Mouse (Mus musculus): ENCODE data around the gene Camta1.

Camta1 gene

GRCm38 (mm10) chr4:150872681-150873080 is 989.0 kb downstream of the Camta1 start:
- DNase-seq, result no peak

GRCm38 (mm10) chr4:150872139-150872651 is 989.5 kb downstream of the Camta1 start:
- DNase-seq, result no peak

GRCm38 (mm10) chr4:150871392-150872138 is 990.1 kb downstream of the Camta1 start:
- DNase-seq, result no peak

DNA sequence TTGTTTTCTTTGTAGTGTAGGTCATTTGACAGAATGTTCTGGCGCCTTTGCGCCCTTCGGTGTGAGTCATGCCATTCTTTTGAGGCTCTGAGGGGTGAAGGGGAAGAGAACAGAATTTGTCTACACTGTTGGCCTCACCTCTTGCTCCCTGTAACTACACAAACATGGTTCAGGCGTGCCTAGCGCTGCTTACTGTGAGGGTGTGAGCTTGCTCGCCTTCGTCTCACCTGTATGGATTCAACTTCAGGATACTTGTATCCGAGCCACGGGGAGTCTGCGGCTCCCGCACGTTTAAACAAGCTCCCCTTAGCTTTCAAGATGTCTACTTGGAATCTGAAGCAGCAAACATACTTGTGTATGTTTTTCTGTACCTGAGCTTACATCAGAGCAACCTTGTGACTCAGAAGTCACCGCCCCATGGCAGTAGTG is 990.7 kb downstream of the Camta1 start:
- no peak for DNase-seq

DNA sequence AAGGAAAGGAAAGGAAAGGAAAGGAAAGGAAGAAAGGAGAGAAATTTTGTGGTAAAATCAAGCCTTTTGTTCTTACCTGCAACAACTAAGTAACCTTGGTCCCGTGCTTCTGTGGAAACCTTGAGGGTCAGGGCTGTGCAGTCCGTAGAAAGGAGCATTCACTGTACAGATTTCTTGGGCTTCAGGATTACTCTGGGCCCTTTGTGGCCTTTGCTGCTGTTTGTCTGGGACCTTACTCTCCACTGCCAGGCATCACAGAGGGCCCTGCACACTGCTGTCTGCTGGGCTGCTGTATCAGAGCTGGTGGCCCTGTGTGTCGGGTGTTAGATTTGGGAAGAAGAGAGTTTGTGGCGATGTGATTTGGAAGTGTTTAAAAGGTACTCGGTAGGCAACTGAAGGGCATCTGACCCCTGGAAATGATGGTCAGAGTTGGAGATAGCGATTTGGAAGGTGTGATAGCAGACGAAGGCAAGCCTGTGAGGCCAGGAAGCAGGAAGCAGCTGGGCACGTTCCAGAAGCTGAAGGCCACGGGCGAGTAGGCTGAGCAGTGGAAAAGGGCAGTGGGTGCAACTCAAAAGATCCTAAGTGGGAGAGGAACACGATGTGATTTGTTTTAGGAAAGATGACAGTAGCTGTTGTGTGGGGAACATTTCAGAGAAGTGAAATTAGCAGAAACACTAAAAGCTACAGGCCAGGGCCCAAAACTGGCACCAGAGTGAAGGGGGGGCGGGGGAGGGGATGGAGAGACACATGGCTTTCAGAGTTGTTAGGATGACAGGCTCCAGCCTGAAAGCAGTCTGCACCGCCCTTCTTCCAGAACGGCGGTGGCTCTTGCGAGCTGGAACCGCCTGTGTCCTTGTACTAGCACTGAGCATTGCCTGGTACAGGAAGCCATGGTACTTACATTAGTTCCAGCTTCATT is 992.1 kb downstream of the Camta1 start:
- DNase-seq, result no peak

DNA sequence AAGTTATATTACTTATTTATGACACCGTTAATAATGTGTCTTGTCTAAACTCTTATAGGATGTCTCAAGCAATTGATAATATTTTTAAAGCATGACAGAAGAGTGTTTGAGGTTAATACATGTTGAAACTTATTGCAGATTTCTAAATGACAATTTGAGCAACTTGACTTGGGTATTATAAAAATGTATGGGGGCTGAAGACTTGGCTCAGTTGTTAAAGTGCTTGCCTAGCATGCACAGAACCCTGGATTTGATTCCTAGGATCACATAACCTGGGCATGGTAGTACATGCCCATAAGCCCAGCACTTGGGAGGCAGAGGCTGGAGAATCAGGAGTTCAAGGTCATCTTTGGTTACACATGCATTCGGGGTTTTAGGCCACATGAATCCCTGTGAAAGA is 992.8 kb downstream of the Camta1 start:
- no peak for DNase-seq

- no peak for DNase-seq
Observed at GRCm38 (mm10) chr4:150868161-150868560, 993.5 kb downstream of the Camta1 start.

Data from thymus, postnatal 4 days (tissue).